Mouse (Mus musculus) gastrocnemius, adult 2 months (tissue): ENCODE measurements around the gene Arvcf. TPM values are rescaled to one million over a fixed set of nuclear protein-coding genes. Genes with fewer than 3 reads are reported as not detected.

ENCODE experiments used
- DNase-seq: peaks from one replicate; pipeline ENCODE4 v3.0.0; 2022
- H3K27ac ChIP-seq: fragments of 200-600 bp; 2 replicates; pipeline ENCODE4 v1.8.1; 2022; ENCODE audit warnings: mild to moderate bottlenecking
- H3K4me3 ChIP-seq: fragments of 200-600 bp; 2 replicates; pipeline ENCODE4 v1.8.1; 2022; ENCODE audit warnings: mild to moderate bottlenecking, moderate library complexity
- CTCF ChIP-seq: fragments of 200-600 bp; IDR thresholded peaks from 2 replicates; pipeline ENCODE4 v1.8.1; 2022; ENCODE audit warnings: antibody characterized with exemption, mild to moderate bottlenecking, moderate library complexity
- intact Hi-C: fragments of 180-260 bp; cut with DNase I; formaldehyde crosslinking; loops from one replicate; pipeline ENCODE4 v1.15.1; 2025
- total RNA-seq, 2 experiments: library from RNA; stranded (reverse); gene quantifications; 2 replicates each; pipeline ENCODE4 v1.2.3; 2021

The Arvcf gene
- total RNA-seq, 2 experiments from 2014 or later: 7.0 to 8.9 TPM

- H3K27ac ChIP-seq: no peak overlapping the region
- H3K4me3 ChIP-seq: no peak overlapping the region
- TF ChIP-seq CTCF: no peak
- intact Hi-C loops: no loop called here
- no peak for DNase-seq
These were observed 18.9 kb downstream of the Arvcf start for GRCm38 (mm10) chr16:18366849-18367248.

- no peak for TF ChIP-seq CTCF
- H3K27ac ChIP-seq: no peak overlapping the region
- intact Hi-C loops: no loop called here
- DNase-seq: no peak
- no peak overlapping the region for H3K4me3 ChIP-seq
These were observed 22.2 kb downstream of the Arvcf start for GRCm38 (mm10) chr16:18370197-18370596.

GRCm38 (mm10) chr16:18373632-18374031 lies 25.6 kb downstream of the Arvcf start:
- intact Hi-C loops: no loop called here

GRCm38 (mm10) chr16:18376297-18376954 lies 28.4 kb downstream of the Arvcf start:
- Histone ChIP-seq H3K4me3 (no peak overlapping the region), H3K27ac (no peak overlapping the region)
- TF ChIP-seq CTCF: no peak
- intact Hi-C loops: no loop called here
- no peak for DNase-seq

More at GRCm38 (mm10) chr16:18373632-18374031, 25.6 kb downstream of the Arvcf start:
- DNase-seq: no peak
- no peak for TF ChIP-seq CTCF
- Histone ChIP-seq H3K4me3 (no peak overlapping the region), H3K27ac (no peak overlapping the region)

DNA sequence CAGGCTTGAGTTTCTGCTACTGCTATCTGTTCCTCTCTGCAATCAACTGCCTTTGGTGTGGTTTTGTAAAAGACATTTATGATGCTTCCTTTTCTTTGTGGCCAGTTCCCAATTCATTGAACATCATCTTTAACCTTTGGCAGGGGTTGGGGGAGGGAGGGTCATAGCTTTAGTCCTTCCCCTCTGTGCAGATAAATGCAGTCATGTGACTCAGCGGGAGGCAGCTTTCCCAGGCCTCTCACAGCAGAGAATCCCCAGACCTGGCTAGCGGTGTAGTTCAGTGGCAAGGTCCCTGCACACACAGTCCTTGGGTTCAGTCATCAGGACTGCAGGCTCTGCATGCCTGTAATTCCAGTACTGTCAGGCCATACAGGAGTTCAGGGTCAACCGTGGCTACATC lies 29.2 kb downstream of the Arvcf start:
- no peak overlapping the region for H3K27ac ChIP-seq
- intact Hi-C loops: no loop called here
- TF ChIP-seq CTCF: no peak
- no peak overlapping the region for H3K4me3 ChIP-seq
- DNase-seq: no peak

DNA sequence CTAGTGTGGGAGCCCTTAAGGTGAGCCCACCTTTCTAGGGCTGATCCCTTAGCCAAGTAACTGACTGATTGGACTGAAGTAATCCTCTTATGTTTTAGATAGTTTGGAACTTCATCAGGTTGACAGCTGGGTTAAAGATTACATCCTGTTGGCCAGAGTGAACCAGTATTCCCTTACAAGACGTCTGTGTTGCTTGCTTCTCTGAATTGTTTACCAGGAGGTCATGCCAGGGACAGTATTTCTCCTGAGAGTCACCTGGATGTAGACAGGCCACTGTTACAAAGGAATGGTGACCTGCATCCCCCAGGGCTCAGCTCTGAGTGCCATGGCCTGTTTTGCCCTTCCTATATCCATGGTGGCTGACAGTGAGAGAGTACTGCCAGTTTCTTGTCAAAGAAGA lies 30.5 kb downstream of the Arvcf start:
- no peak for TF ChIP-seq CTCF
- H3K4me3 ChIP-seq: no peak overlapping the region
- no peak for DNase-seq
- no peak overlapping the region for H3K27ac ChIP-seq
- intact Hi-C loops: no loop called here

GRCm38 (mm10) chr16:18379338-18380001 lies 31.5 kb downstream of the Arvcf start:
- Histone ChIP-seq H3K4me3 (no peak overlapping the region), H3K27ac (no peak overlapping the region)
- TF ChIP-seq CTCF: no peak
- intact Hi-C loops: no loop called here
- DNase-seq: no peak

DNA sequence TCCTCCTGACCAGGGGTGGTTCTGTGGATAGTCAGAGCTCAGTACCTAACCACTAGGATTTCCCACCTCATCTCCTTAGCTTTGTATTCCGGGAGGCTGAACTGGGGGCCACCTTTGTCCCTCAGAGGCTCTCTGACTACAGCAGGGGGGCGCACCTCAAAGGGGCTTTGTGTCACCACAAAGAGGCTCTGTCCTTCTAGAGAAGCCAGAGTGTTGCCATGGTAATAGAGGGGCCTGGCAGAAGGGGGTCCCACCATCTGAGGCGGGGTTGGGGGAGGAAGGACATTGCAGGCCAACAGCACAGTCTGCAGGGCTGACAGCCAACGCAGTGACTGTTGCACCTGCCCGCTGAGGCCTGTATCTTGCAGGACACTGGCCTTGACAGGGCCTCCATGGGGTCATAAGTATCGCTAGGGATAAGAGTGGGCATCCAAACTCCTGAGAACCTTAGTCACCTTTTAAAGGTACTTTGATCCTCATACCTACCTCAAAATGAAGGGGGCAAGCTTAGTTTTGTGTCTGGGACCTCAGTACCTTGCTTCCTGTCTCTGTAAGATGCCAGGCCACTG lies 32.6 kb downstream of the Arvcf start:
- intact Hi-C loops: no loop called here
- TF ChIP-seq CTCF: no peak
- no peak for DNase-seq
- Histone ChIP-seq H3K4me3 (no peak overlapping the region), H3K27ac (no peak overlapping the region)

- TF ChIP-seq CTCF: no peak
- no peak overlapping the region for H3K4me3 ChIP-seq
- H3K27ac ChIP-seq: no peak overlapping the region
- intact Hi-C loops: no loop called here
- no peak for DNase-seq
These were observed 33.8 kb downstream of the Arvcf start for GRCm38 (mm10) chr16:18381621-18382258.

DNA sequence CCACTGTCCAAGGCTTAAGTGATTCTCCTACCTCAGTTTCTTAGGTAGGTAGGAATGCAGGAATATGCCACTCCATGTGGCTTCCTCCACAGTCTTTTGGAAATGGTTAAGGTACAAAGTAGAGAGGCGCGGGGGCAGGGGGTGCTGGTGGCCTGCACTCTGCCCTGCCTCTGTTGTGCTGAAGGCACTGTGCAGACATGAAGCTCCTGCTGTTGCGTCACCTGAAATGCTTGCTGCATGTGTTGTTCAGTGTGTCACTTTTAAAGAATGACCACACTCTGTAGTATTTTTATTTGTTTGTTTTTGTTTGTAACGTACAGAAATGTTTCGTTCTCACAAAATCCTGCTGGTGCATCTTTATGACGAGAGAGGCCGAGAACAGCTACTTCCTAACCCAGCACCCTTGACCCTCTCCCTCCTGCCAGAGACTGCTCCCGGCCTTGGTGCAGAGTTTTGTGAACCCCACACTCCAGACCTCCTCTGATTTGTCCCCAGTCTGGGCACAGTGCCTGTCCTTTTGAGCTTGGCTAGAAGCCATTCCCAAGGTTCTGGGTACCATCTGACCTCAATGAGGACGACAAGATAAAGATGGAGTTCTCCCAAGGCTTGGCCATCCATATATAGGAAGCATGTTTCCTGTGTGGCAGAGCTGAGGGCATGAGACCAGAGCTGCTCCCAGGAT lies 35.2 kb downstream of the Arvcf start:
- Histone ChIP-seq H3K4me3 (no peak overlapping the region), H3K27ac (peak overlapping the region; percentile 38)
- DNase-seq: no peak
- intact Hi-C loops: no loop called here
- no peak for TF ChIP-seq CTCF

DNA sequence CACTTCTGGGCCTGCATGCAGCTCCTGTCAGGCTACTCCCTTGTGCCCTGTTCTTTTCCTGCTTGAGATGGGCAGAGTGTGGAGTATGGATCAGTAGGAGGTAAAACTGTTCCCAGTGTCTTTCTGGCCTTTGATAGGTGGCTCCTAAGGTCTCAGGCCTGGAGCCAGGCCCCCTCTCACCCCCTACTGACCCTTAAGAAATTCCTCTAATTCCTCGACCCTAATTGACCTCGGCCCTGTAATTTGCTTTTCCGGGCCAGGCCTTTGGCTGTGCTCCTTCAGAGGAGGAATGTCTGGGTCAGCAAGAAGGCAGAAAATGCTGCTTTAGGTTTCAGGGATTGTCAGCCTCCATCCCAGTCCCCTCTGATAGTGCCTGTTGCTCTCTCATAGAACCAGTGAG lies 35.8 kb downstream of the Arvcf start:
- no peak for TF ChIP-seq CTCF
- Histone ChIP-seq H3K4me3 (no peak overlapping the region), H3K27ac (peak overlapping the region; percentile 38)
- DNase-seq: no peak
- intact Hi-C loops: no loop called here

- DNase-seq: no peak
- no peak for TF ChIP-seq CTCF
- intact Hi-C loops: no loop called here
- peak overlapping the region; percentile 38 for H3K27ac ChIP-seq
- H3K4me3 ChIP-seq: no peak overlapping the region
These were observed 36.2 kb downstream of the Arvcf start for GRCm38 (mm10) chr16:18384211-18384610.

DNA sequence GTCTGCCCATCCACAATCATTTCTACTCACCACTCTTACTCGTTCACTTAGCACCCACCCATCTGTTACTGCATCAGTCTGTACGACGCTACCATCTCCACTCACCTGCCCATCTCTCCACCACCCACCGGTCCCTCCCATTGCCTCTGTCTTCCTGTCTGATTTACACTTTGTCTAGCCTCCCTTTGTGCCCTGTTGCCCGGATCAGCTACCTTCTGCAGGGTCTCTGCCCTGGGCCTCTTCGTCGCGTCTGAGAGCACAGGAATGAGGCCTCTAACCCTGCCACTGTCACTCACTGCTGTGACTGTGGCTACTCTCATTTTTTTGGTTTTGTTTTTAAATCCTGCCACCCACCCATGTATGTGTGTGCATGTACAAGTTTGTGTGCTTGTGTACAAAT lies 36.7 kb downstream of the Arvcf start:
- no peak for TF ChIP-seq CTCF
- Histone ChIP-seq H3K4me3 (no peak overlapping the region), H3K27ac (no peak overlapping the region)
- DNase-seq: no peak
- intact Hi-C loops: no loop called here
